Mouse (Mus musculus): Measurements from ENCODE around the gene Mindy3. TPM values are rescaled to one million over a fixed set of nuclear protein-coding genes. Genes with fewer than 3 reads are reported as not detected.

Gene Mindy3
- polyA plus RNA-seq, 1 experiment from 2014 or later, result 27.0 TPM

DNA sequence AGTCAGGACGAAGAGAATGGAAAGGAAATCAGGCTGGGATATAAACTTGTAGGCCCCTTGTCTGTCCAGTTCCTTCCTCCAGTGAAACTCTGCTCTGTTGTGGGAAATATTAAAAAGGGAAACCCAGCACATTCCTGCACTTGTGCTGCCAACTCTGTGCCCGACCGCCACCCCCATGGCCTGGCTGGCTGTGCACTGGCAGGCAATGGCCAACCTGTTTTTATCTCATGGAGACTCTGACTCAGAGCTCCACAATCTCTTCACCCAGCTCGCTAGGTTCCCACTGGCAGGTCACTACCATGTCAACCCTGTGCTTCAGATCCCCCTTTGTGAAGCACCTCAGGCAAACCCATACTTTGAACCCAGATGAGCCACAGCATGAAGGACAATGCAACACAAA, 98.4 kb downstream of the Mindy3 start:
- no peak overlapping the region for H3K27ac ChIP-seq
- no peaks in the 10 kb centered on the region for H3K36me3 ChIP-seq
- peaks cover 5% of the 10 kb centered on the region; the same call in 1 of the 2 replicates for H3K4me1 ChIP-seq
- no peaks in the 10 kb centered on the region for H3K9me3 ChIP-seq (replicated peaks)
- H3K27me3 ChIP-seq (replicated peaks), result no peaks in the 10 kb centered on the region
- no peak for ATAC-seq
- 73% methylated on average over 4 of the region's 4 CpGs for WGBS (ENCODE audit: insufficient replicate concordance)
- no peak overlapping the region for H3K4me2 ChIP-seq
- H3K4me3 ChIP-seq, result no peak overlapping the region
- no peak overlapping the region for H3K9ac ChIP-seq

DNA sequence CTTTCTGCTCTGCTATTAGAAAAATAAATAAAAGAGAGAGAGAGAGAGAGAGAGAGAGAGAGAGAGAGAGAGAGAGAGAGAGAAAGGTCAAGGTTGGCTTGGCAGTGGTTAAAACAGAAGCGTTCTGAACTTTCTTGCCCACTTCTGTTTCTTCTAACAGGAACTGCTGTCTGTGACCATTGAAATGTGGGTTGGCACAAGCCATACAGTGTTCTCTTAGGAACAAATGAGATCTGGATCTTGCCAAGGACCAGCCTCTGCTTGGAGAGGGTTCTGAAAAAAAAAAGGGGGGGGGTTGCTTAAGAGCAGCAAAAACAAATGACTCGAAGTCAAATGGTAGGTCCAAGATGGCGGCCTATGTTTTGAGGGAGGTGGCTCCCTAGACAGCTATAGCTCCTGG, 100.6 kb downstream of the Mindy3 start:
- no peaks in the 10 kb centered on the region for H3K27me3 ChIP-seq (replicated peaks)
- 76% methylated on average over 3 of the region's 3 CpGs for WGBS (ENCODE audit: insufficient replicate concordance)
- H3K4me3 ChIP-seq, result no peak overlapping the region
- no peaks in the 10 kb centered on the region for H3K36me3 ChIP-seq
- H3K27ac ChIP-seq, result no peak overlapping the region
- peaks cover 5% of the 10 kb centered on the region; the same call in 1 of the 2 replicates for H3K4me1 ChIP-seq
- H3K9me3 ChIP-seq (replicated peaks), result no peaks in the 10 kb centered on the region
- no peak overlapping the region for H3K4me2 ChIP-seq
- ATAC-seq, result no peak
- no peak overlapping the region for H3K9ac ChIP-seq

DNA sequence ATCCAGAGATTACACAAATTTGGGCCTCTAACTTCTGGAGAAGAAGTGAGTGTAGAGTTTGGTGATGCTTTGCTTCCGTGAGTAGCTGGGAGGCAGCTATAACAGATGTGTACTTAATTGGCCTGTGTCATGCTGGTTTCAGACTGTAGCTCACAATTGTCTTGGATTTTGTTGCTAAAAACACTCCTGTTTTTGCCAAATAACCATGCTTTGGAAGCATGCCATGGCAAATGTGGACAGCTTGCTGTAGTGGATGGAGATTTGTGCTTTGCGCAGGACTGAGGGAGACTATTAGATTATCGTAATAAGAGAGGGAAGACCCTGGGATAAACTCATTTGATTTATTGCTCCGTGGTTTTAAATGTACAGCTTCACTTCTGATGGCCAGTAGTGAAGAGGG, 101.2 kb downstream of the Mindy3 start:
- Histone ChIP-seq H3K9ac (no peak overlapping the region), H3K9me3 (replicated peaks) (no peaks in the 10 kb centered on the region), H3K4me3 (no peak overlapping the region), H3K4me2 (no peak overlapping the region), H3K4me1 (peaks cover 5% of the 10 kb centered on the region; the same call in 1 of the 2 replicates), H3K27ac (no peak overlapping the region), H3K36me3 (no peaks in the 10 kb centered on the region), H3K27me3 (replicated peaks) (no peaks in the 10 kb centered on the region)
- WGBS (ENCODE audit: insufficient replicate concordance), result 76% methylated on average over 4 of the region's 4 CpGs
- ATAC-seq, result no peak

DNA sequence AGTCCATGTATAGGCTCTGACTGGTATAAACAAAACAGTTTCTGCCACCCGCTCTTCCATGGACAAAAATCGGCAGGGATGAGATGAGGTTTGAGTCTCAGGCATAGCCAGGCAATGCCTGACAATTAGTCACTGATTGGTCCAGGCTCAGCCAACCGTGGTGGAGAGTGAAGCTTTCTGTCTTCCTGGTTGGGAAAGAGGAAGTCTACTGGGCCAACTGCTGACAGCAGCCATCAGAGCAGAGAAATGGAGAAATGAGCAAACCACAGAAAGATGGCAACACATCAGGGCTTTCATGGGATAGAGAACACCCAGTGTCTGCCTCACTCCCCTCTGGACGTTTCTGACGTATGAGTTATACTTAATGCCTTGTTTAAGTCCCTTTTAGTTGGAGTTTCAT, 101.9 kb downstream of the Mindy3 start:
- peaks cover 5% of the 10 kb centered on the region; the same call in 1 of the 2 replicates for H3K4me1 ChIP-seq
- 47% methylated on average over 5 of the region's 5 CpGs for WGBS (ENCODE audit: insufficient replicate concordance)
- H3K4me2 ChIP-seq, result no peak overlapping the region
- H3K9ac ChIP-seq, result no peak overlapping the region
- no peaks in the 10 kb centered on the region for H3K9me3 ChIP-seq (replicated peaks)
- ATAC-seq, result no peak
- H3K27ac ChIP-seq, result no peak overlapping the region
- no peaks in the 10 kb centered on the region for H3K27me3 ChIP-seq (replicated peaks)
- H3K36me3 ChIP-seq, result no peaks in the 10 kb centered on the region
- H3K4me3 ChIP-seq, result no peak overlapping the region

- Histone ChIP-seq H3K4me3 (no peak overlapping the region), H3K4me1 (peaks cover 5% of the 10 kb centered on the region; the same call in 1 of the 2 replicates), H3K9ac (no peak overlapping the region), H3K9me3 (replicated peaks) (no peaks in the 10 kb centered on the region), H3K36me3 (no peaks in the 10 kb centered on the region), H3K27me3 (replicated peaks) (no peaks in the 10 kb centered on the region), H3K4me2 (0 out of 2 replicates have a peak overlapping the region, but pooled peaks have one; percentile 20), H3K27ac (no peak overlapping the region)
- 54% methylated on average over 7 of the region's 7 CpGs for WGBS (ENCODE audit: insufficient replicate concordance)
- ATAC-seq, result no peak
Observed at GRCm38 (mm10) chr2:12316361-12316760, 102.9 kb downstream of the Mindy3 start.

- no peak for ATAC-seq
- Histone ChIP-seq H3K36me3 (no peaks in the 10 kb centered on the region), H3K4me1 (peaks cover 5% of the 10 kb centered on the region; the same call in 1 of the 2 replicates), H3K4me3 (no peak overlapping the region), H3K9ac (no peak overlapping the region), H3K9me3 (replicated peaks) (no peaks in the 10 kb centered on the region), H3K4me2 (no peak overlapping the region), H3K27me3 (replicated peaks) (no peaks in the 10 kb centered on the region), H3K27ac (no peak overlapping the region)
- 56% methylated on average over 6 of the region's 6 CpGs for WGBS (ENCODE audit: insufficient replicate concordance)
Observed at GRCm38 (mm10) chr2:12314028-12314427, 105.2 kb downstream of the Mindy3 start.

- Histone ChIP-seq H3K9ac (no peak overlapping the region), H3K4me2 (no peak overlapping the region), H3K4me1 (no peaks in the 10 kb centered on the region), H3K4me3 (no peak overlapping the region), H3K36me3 (no peaks in the 10 kb centered on the region), H3K9me3 (replicated peaks) (no peaks in the 10 kb centered on the region), H3K27ac (no peak overlapping the region), H3K27me3 (replicated peaks) (peaks cover 18% of the 10 kb centered on the region; the same call in 1 of the 2 replicates)
- ATAC-seq, result no peak
Observed at GRCm38 (mm10) chr2:12308466-12308865, 110.8 kb downstream of the Mindy3 start.

- Histone ChIP-seq H3K27me3 (replicated peaks) (peaks cover 26% of the 10 kb centered on the region), H3K4me2 (no peak overlapping the region), H3K36me3 (no peaks in the 10 kb centered on the region), H3K27ac (no peak overlapping the region), H3K9me3 (replicated peaks) (no peaks in the 10 kb centered on the region), H3K4me1 (no peaks in the 10 kb centered on the region), H3K4me3 (no peak overlapping the region), H3K9ac (no peak overlapping the region)
- ATAC-seq, result no peak
Observed at GRCm38 (mm10) chr2:12307311-12307710, 112.0 kb downstream of the Mindy3 start.

- no peaks in the 10 kb centered on the region for H3K36me3 ChIP-seq
- peaks cover 47% of the 10 kb centered on the region for H3K27me3 ChIP-seq (replicated peaks)
- H3K9me3 ChIP-seq (replicated peaks), result no peaks in the 10 kb centered on the region
- no peak overlapping the region for H3K9ac ChIP-seq
- WGBS (ENCODE audit: insufficient replicate concordance), result 72% methylated on average over 9 of the region's 9 CpGs
- H3K4me2 ChIP-seq, result no peak overlapping the region
- ATAC-seq, result no peak
- H3K27ac ChIP-seq, result no peak overlapping the region
- no peak overlapping the region for H3K4me3 ChIP-seq
- no peaks in the 10 kb centered on the region for H3K4me1 ChIP-seq
Observed at GRCm38 (mm10) chr2:12305064-12305650, 114.1 kb downstream of the Mindy3 start.

- WGBS (ENCODE audit: insufficient replicate concordance), result 2% methylated on average over 56 of the region's 56 CpGs
Observed at GRCm38 (mm10) chr2:12301431-12302170, 117.7 kb downstream of the Mindy3 start, which contains the start of gene Itga8. Gene Itga8 (minus strand): TSS chr2:12301922.

DNA sequence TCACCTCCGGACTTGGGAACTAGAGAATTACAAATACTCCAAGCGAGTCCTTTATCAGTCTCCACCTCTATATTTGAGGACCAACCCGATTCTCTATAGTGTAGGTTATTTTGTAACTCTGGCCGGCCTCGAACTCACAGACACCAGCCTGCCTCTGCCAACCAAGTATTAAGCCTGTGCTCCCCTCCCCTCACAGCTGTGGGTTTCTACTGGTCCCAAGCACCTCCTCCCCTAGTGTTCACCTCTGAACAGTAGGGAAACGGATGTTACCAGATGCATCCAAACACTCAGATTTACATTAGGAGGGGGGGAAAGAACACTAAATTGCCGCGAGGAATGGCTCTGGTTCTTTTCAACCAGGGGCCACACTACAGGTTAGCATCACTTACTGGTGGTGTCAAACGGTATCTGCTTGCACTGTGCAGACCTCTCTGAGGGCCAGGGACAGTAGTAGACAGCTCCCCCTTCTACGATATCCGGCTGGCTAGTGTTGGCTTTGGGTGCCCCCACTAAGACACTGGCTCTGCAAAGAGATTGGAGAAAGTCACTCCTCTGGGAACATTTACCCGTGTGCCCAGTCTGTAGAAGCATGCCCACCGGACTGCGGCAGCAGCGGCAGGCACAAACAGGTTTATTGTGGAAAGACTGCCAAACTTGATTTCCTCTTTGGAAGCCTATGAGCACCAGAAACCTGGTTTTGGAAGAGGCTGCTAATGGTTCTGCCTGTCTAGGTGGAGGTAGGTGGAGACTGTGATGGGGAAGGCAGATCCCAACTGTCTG, 118.6 kb downstream of the Mindy3 start:
- Histone ChIP-seq H3K4me1 (no peaks in the 10 kb centered on the region), H3K9me3 (replicated peaks) (no peaks in the 10 kb centered on the region), H3K4me2 (peak overlapping the region; percentile 89), H3K9ac (no peak overlapping the region), H3K27ac (no peak overlapping the region), H3K4me3 (peak overlapping the region; percentile 60), H3K36me3 (no peaks in the 10 kb centered on the region), H3K27me3 (replicated peaks) (peaks cover 55% of the 10 kb centered on the region)
- WGBS (ENCODE audit: insufficient replicate concordance), result 55% methylated on average over 15 of the region's 15 CpGs
- no peak for ATAC-seq

More at GRCm38 (mm10) chr2:12301431-12302170, 117.7 kb downstream of the Mindy3 start, which contains the start of gene Itga8:
- no peaks in the 10 kb centered on the region for H3K4me1 ChIP-seq
- H3K4me2 ChIP-seq, result peak within 1 kb of the TSS; percentile 89
- no peaks in the 10 kb centered on the region for H3K36me3 ChIP-seq
- peak within 1 kb of the TSS; percentile 60 for H3K4me3 ChIP-seq
- H3K9ac ChIP-seq, result peak within 1 kb of the TSS; percentile 58; the same call in 1 of the 2 replicates
- ATAC-seq, result peak; percentile 88
- no peaks in the 10 kb centered on the region for H3K9me3 ChIP-seq (replicated peaks)
- peaks cover 58% of the 10 kb centered on the region for H3K27me3 ChIP-seq (replicated peaks)
- no peak within 1 kb of the TSS for H3K27ac ChIP-seq

DNA sequence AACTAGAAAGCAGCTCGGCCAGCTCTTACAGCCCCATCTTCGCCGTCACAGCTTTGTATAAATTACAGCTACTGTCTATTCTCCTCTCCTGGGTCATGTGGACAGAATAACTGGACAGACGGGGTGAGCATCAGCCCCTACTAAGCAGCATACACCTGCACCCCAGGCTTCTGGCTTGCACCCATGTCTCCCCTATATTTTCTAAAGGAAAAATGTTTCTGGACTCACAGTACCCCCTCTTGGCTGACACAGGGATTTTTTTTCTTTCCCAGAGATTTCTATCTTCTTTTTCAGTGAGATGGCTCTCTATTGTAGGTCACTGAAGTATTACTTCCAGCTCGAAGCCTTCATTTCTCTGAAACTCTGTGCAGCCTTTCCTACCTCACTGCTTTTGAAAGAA, 122.0 kb downstream of the Mindy3 start:
- 60% methylated on average over 5 of the region's 5 CpGs for WGBS (ENCODE audit: insufficient replicate concordance)
- no peak for ATAC-seq
- 0 out of 2 replicates have a peak, but pooled peaks cover 2% of the 10 kb centered on the region for H3K4me1 ChIP-seq

More for the DNA sequence above, 122.0 kb downstream of the Mindy3 start:
- no peak overlapping the region for H3K27ac ChIP-seq
- H3K27me3 ChIP-seq (replicated peaks), result peaks cover 32% of the 10 kb centered on the region
- no peaks in the 10 kb centered on the region for H3K36me3 ChIP-seq
- no peak overlapping the region for H3K4me2 ChIP-seq
- H3K4me3 ChIP-seq, result no peak overlapping the region
- H3K9ac ChIP-seq, result no peak overlapping the region
- H3K9me3 ChIP-seq (replicated peaks), result no peaks in the 10 kb centered on the region
